Mouse (Mus musculus): ENCODE measurements around the gene Kctd21. TPM values are rescaled to one million over a fixed set of nuclear protein-coding genes. Genes with fewer than 3 reads are reported as not detected.
A peak's percentile ranks its signal among the peaks of the same experiment; 100 is the strongest.

The Kctd21 gene
- total and polyA plus RNA-seq, 3 experiments: 0.19 to 0.81 (median 0.46) TPM

- in situ Hi-C loops (cut with MboI; ENCODE audit: low pct_ligation_motif_present, low pct_unique_long_range_greater_than_20kb, low sequenced_read_pairs): no loop called here
- DNase-seq (ENCODE audit: extremely low read depth): no peak
- dilution Hi-C loops (cut with MboI; ENCODE audit: extremely low pct_ligation_motif_present, extremely low pct_unique_long_range_greater_than_20kb, low sequenced_read_pairs): no loop called here
- Histone ChIP-seq H3K4me1 (ENCODE audit: control insufficient read depth in 1 of 2, insufficient read depth in 2 of 2) (peaks cover 6 to 41% of the 10 kb centered on the region in 2 experiments), H3K4me3 (replicated peaks in 1 of 3; ENCODE audit: low read depth in 2 of 3, low read length in 2 of 3, poor library complexity in 1 of 3) (no peak overlapping the region), H3K36me3 (replicated peaks in 1 of 2; ENCODE audit: control insufficient read depth in 1 of 2, insufficient read depth in 1 of 2, low read length in 1 of 2) (no peaks in the 10 kb centered on the region), H3K27me3 (replicated peaks) (no peaks in the 10 kb centered on the region), H3K79me2 (replicated peaks; ENCODE audit: control insufficient read depth, extremely low read depth, insufficient read depth, poor library complexity, severe bottlenecking) (no peaks in the 10 kb centered on the region), H3K27ac (ENCODE audit: insufficient read depth, low read depth) (no peak overlapping the region), H3K9me3 (replicated peaks; ENCODE audit: low read length) (no peaks in the 10 kb centered on the region), H3K9ac (ENCODE audit: insufficient read depth, low read depth) (no peak overlapping the region), H3K4me2 (ENCODE audit: insufficient read depth, low read depth, poor library complexity, severe bottlenecking) (no peak overlapping the region)
- no peak for TF ChIP-seq ELF1 (IDR thresholded peaks at IDR 0.05; ENCODE audit: low read depth, low read length)
- TF ChIP-seq TBP (conservative IDR thresholded peaks at IDR 0.05; ENCODE audit: low read depth, low read length): no peak
Measured at GRCm38 (mm10) chr7:97334406-97334805, 2.3 kb downstream of the Kctd21 start.

GRCm38 (mm10) chr7:97336678-97337077 lies 4.6 kb downstream of the Kctd21 start:
- no peak overlapping the region for H3K9ac ChIP-seq (ENCODE audit: insufficient read depth, low read depth)
- in situ Hi-C loops (cut with MboI; ENCODE audit: low pct_ligation_motif_present, low pct_unique_long_range_greater_than_20kb, low sequenced_read_pairs): no loop called here

GRCm38 (mm10) chr7:97338593-97338992 lies 6.5 kb downstream of the Kctd21 start:
- Histone ChIP-seq H3K36me3 (replicated peaks in 1 of 2; ENCODE audit: control insufficient read depth in 1 of 2, insufficient read depth in 1 of 2, low read length in 1 of 2) (no peaks in the 10 kb centered on the region), H3K79me2 (replicated peaks; ENCODE audit: control insufficient read depth, extremely low read depth, insufficient read depth, poor library complexity, severe bottlenecking) (no peaks in the 10 kb centered on the region), H3K27ac (ENCODE audit: insufficient read depth, low read depth) (no peak overlapping the region), H3K4me1 (ENCODE audit: control insufficient read depth in 1 of 2, insufficient read depth in 2 of 2) (peaks cover 0 to 22% of the 10 kb centered on the region in 2 experiments; a peak in 2 of 4 replicates), H3K9me3 (replicated peaks; ENCODE audit: low read length) (no peaks in the 10 kb centered on the region), H3K27me3 (replicated peaks) (no peaks in the 10 kb centered on the region), H3K9ac (ENCODE audit: insufficient read depth, low read depth) (no peak overlapping the region), H3K4me3 (replicated peaks in 1 of 3; ENCODE audit: low read depth in 2 of 3, low read length in 2 of 3, poor library complexity in 1 of 3) (no peak overlapping the region), H3K4me2 (ENCODE audit: insufficient read depth, low read depth, poor library complexity, severe bottlenecking) (no peak overlapping the region)
- no peak for DNase-seq (ENCODE audit: extremely low read depth)
- no peak for TF ChIP-seq BHLHE40 (IDR thresholded peaks at IDR 0.05; ENCODE audit: low read depth, low read length)
- no peak for TF ChIP-seq HCFC1 (IDR thresholded peaks at IDR 0.05; ENCODE audit: low read depth, low read length)
- no peak for TF ChIP-seq RAD21 (IDR thresholded peaks at IDR 0.05; ENCODE audit: low read depth, low read length)
- no peak for TF ChIP-seq GABPA (IDR thresholded peaks at IDR 0.05; ENCODE audit: insufficient replicate concordance, low read depth, low read length)
- TF ChIP-seq TBP (conservative IDR thresholded peaks at IDR 0.05; ENCODE audit: low read depth, low read length): no peak
- in situ Hi-C loops (cut with MboI; ENCODE audit: low pct_ligation_motif_present, low pct_unique_long_range_greater_than_20kb, low sequenced_read_pairs) (no loop called here), dilution Hi-C loops (cut with MboI; ENCODE audit: extremely low pct_ligation_motif_present, extremely low pct_unique_long_range_greater_than_20kb, low sequenced_read_pairs) (no loop called here)

More at GRCm38 (mm10) chr7:97336678-97337077, 4.6 kb downstream of the Kctd21 start:
- Histone ChIP-seq H3K27ac (ENCODE audit: insufficient read depth, low read depth) (no peak overlapping the region), H3K36me3 (replicated peaks in 1 of 2; ENCODE audit: control insufficient read depth in 1 of 2, insufficient read depth in 1 of 2, low read length in 1 of 2) (no peaks in the 10 kb centered on the region), H3K4me1 (ENCODE audit: control insufficient read depth in 1 of 2, insufficient read depth in 2 of 2) (peaks cover 6 to 31% of the 10 kb centered on the region in 2 experiments), H3K4me3 (replicated peaks in 1 of 3; ENCODE audit: low read depth in 2 of 3, low read length in 2 of 3, poor library complexity in 1 of 3) (no peak overlapping the region), H3K79me2 (replicated peaks; ENCODE audit: control insufficient read depth, extremely low read depth, insufficient read depth, poor library complexity, severe bottlenecking) (no peaks in the 10 kb centered on the region), H3K4me2 (ENCODE audit: insufficient read depth, low read depth, poor library complexity, severe bottlenecking) (no peak overlapping the region), H3K9me3 (replicated peaks; ENCODE audit: low read length) (no peaks in the 10 kb centered on the region), H3K27me3 (replicated peaks) (no peaks in the 10 kb centered on the region)
- dilution Hi-C loops (cut with MboI; ENCODE audit: extremely low pct_ligation_motif_present, extremely low pct_unique_long_range_greater_than_20kb, low sequenced_read_pairs): no loop called here
- DNase-seq (ENCODE audit: extremely low read depth): no peak
- TF ChIP-seq USF1 (IDR thresholded peaks at IDR 0.05; ENCODE audit: low read depth, low read length) (0 out of 2 replicates have a peak, but pooled peaks have one; percentile 3), UBTF (IDR thresholded peaks at IDR 0.05; ENCODE audit: low read depth, low read length) (no peak), IRF4 (IDR thresholded peaks at IDR 0.05; ENCODE audit: low read depth, low read length) (no peak), MAFK (IDR thresholded peaks at IDR 0.05; ENCODE audit: insufficient replicate concordance, low read length) (no peak), MAX (IDR thresholded peaks at IDR 0.05; ENCODE audit: low read length) (no peak), JUND (conservative IDR thresholded peaks at IDR 0.05; ENCODE audit: low read depth, low read length) (no peak), KAT2A (IDR thresholded peaks at IDR 0.05; ENCODE audit: insufficient replicate concordance, low read length) (no peak)
